Mouse (Mus musculus): Measurements from ENCODE around the gene Tbc1d12. TPM values are rescaled to one million over a fixed set of nuclear protein-coding genes. Genes with fewer than 3 reads are reported as not detected.

Gene Tbc1d12
- polyA plus RNA-seq, 1 experiment from 2014 or later = 13.4 TPM

- no peak for TF ChIP-seq CTCF (IDR thresholded peaks at IDR 0.05)
- in situ Hi-C loops (cut with MboI; ENCODE audit: low pct_unique_long_range_greater_than_20kb) = no loop called here
- no peaks in the 10 kb centered on the region for H3K27me3 ChIP-seq
- ChIA-PET CTCF (interaction anchor here (2.0 kb wide), 1 partner anchor 21 kb away, joined by 7 read pairs; no protein-coding TSS in a partner anchor), POLR2A (no interaction called here)
- DNase-seq (ENCODE audit: low read depth, low spot score) = no peak
- no peak for ATAC-seq
Observed at GRCm38 (mm10) chr19:38902501-38902900, 66.1 kb downstream of the Tbc1d12 start.

DNA sequence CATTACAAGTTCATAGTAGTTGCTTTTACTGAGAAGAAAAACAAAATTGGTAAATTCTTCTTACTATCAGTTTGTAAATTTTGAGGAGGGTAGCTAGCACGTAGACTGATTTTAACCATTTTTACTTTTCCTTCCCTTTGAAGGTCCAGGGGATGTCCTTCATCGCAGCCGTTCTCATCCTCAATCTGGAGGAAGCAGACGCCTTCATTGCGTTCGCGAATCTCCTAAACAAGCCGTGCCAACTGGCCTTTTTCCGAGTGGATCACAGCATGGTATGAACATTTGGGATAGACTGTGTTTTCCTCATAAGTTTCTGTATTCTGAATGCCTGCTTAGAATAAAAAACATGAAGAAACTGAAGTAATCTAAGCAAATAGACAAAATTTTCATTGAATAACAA, 77.4 kb downstream of the Tbc1d12 start:
- TF ChIP-seq CTCF (IDR thresholded peaks at IDR 0.05) = no peak
- in situ Hi-C loops (cut with MboI; ENCODE audit: low pct_unique_long_range_greater_than_20kb) = loop anchor here (10.0 kb wide), 1 partner anchor 489 kb away; no protein-coding TSS in a partner anchor
- ChIA-PET POLR2A (no interaction called here), CTCF (no interaction called here)
- ATAC-seq = no peak
- H3K27me3 ChIP-seq = no peaks in the 10 kb centered on the region
- DNase-seq (ENCODE audit: low read depth, low spot score) = no peak

GRCm38 (mm10) chr19:38914926-38915325, 78.5 kb downstream of the Tbc1d12 start:
- CTCF ChIA-PET = interaction anchor here (0.7 to 1.8 kb wide), 11 partner anchors 10 to 491 kb away, joined by 3 to 6 read pairs (median 3); no protein-coding TSS in a partner anchor
- no peak for TF ChIP-seq CTCF (IDR thresholded peaks at IDR 0.05)
- in situ Hi-C loops (cut with MboI; ENCODE audit: low pct_unique_long_range_greater_than_20kb) = loop anchor here (10.0 kb wide), 1 partner anchor 490 kb away; no protein-coding TSS in a partner anchor
- H3K27me3 ChIP-seq = no peaks in the 10 kb centered on the region
- POLR2A ChIA-PET = interaction anchor here (0.6 kb wide), 1 partner anchor 378 kb away, joined by 3 read pairs; no protein-coding TSS in a partner anchor
- no peak for DNase-seq (ENCODE audit: low read depth, low spot score)
- no peak for ATAC-seq

- H3K27me3 ChIP-seq = no peaks in the 10 kb centered on the region
- peak; percentile 82 for ATAC-seq
- ChIA-PET CTCF (interaction anchor here (0.7 to 1.8 kb wide), 12 partner anchors 9 to 492 kb away, joined by 3 to 6 read pairs (median 4); no protein-coding TSS in a partner anchor), POLR2A (no interaction called here)
- peak; percentile 84 for TF ChIP-seq CTCF (IDR thresholded peaks at IDR 0.05)
- no peak for DNase-seq (ENCODE audit: low read depth, low spot score)
- in situ Hi-C loops (cut with MboI; ENCODE audit: low pct_unique_long_range_greater_than_20kb) = loop anchor here (10.0 kb wide), 1 partner anchor 491 kb away; no protein-coding TSS in a partner anchor
Observed at GRCm38 (mm10) chr19:38915677-38916076, 79.3 kb downstream of the Tbc1d12 start.

GRCm38 (mm10) chr19:38928481-38929158, 92.2 kb downstream of the Tbc1d12 start:
- TF ChIP-seq CTCF (IDR thresholded peaks at IDR 0.05) = no peak
- in situ Hi-C loops (cut with MboI; ENCODE audit: low pct_unique_long_range_greater_than_20kb) = loop anchor here (25.0 kb wide), 1 partner anchor 1659 kb away; the partner anchor contains the start of gene Aldh18a1
- no peaks in the 10 kb centered on the region for H3K27me3 ChIP-seq
- ATAC-seq (no peak), DNase-seq (ENCODE audit: low read depth, low spot score) (no peak)
- CTCF ChIA-PET = interaction anchor here (1.4 kb wide), 1 partner anchor 13 kb away, joined by 4 read pairs; no protein-coding TSS in a partner anchor
- POLR2A ChIA-PET = interaction anchor here (0.7 kb wide), 1 partner anchor 34 kb away, joined by 6 read pairs; no protein-coding TSS in a partner anchor

DNA sequence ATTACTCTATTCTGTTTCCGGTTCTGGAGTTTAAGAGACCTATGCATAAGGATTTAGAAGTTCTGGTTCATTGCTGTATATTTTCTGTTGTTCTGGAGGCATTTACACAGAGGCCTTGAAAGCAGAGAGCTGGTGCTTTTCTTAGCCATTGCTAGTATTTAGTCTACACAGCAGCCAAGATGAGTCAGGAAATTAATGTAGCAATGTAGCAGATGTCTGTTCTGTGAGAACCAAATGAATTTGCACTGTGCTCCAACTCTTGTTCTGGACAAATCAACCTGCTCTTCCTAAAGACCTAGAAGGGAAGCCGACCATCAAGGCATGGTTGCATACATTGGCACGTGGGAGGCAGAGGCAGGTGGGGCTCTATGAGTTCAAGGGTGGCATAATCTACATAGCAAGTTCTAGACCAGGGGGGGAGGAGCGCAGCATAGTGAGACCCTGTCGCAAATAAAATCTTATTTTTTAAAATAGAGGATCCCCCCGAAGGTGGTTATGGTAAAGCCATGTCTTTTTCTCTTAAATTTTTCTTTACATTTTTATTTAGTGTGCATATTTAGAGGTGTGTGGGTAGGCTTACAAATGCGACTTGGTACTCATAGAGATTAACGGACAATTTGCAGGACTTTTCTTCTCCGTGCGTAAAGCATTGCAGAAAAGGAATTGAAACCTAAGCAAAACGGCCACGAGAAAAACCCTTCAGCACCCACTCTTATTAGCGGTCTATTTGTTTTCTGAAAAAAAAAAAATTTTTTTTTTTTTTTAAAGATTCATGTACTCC, 93.3 kb downstream of the Tbc1d12 start:
- in situ Hi-C loops (cut with MboI; ENCODE audit: low pct_unique_long_range_greater_than_20kb) = loop anchor here (25.0 kb wide), 1 partner anchor 1658 kb away; the partner anchor contains the start of gene Aldh18a1
- DNase-seq (ENCODE audit: low read depth, low spot score) (no peak), ATAC-seq (no peak)
- POLR2A ChIA-PET = no interaction called here
- H3K27me3 ChIP-seq = no peaks in the 10 kb centered on the region
- no peak for TF ChIP-seq CTCF (IDR thresholded peaks at IDR 0.05)
- CTCF ChIA-PET = interaction anchor here (0.6 to 1.6 kb wide), 3 partner anchors 9 to 46 kb away, joined by 3 to 4 read pairs (median 4); no protein-coding TSS in a partner anchor

DNA sequence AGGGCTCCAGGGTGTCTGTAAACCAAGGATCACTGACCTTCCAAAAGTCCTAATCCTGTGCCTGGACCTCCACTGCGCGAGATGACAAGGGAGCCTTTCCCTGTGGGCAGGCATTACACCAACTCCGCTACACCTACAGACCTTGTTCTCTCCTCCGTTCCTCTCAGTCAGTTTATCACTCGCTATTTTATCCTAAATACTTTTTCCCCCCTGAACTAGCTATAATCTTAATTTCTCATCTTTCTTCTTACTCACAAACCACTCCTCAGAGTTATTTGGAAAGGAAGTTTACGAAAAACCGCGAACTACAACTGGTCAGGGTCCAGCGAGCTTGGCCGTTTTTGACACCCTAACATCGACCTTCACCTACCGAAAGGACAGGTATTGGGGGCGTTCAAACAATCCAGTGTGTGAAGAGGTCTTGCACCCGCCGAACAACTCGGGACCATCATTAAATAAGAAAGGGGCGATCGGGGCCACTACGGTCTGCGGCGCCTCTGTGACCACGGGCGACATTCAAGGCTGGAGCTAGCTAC, 93.9 kb downstream of the Tbc1d12 start:
- ChIA-PET CTCF (interaction anchor here (0.6 to 1.6 kb wide), 3 partner anchors 10 to 45 kb away, joined by 3 to 4 read pairs (median 4); no protein-coding TSS in a partner anchor), POLR2A (interaction anchor here (1.0 kb wide), 1 partner anchor 25 kb away, joined by 4 read pairs; no protein-coding TSS in a partner anchor)
- no peak for TF ChIP-seq CTCF (IDR thresholded peaks at IDR 0.05)
- no peaks in the 10 kb centered on the region for H3K27me3 ChIP-seq
- ATAC-seq (peak; percentile 6), DNase-seq (ENCODE audit: low read depth, low spot score) (no peak)
- in situ Hi-C loops (cut with MboI; ENCODE audit: low pct_unique_long_range_greater_than_20kb) = loop anchor here (25.0 kb wide), 1 partner anchor 1657 kb away; the partner anchor contains the start of gene Aldh18a1

GRCm38 (mm10) chr19:38930788-38931565, 94.6 kb downstream of the Tbc1d12 start, which contains the start of gene Hells:
Hells (plus strand) TSS chr19:38930915.
- in situ Hi-C loops (cut with MboI; ENCODE audit: low pct_unique_long_range_greater_than_20kb) = loop anchor here (25.0 kb wide), 1 partner anchor 1656 kb away; the partner anchor contains the start of gene Aldh18a1
- POLR2A ChIA-PET = interaction anchor here (1.0 kb wide), 2 partner anchors 24 to 25 kb away, joined by 3 to 4 read pairs; no protein-coding TSS in a partner anchor

DNA sequence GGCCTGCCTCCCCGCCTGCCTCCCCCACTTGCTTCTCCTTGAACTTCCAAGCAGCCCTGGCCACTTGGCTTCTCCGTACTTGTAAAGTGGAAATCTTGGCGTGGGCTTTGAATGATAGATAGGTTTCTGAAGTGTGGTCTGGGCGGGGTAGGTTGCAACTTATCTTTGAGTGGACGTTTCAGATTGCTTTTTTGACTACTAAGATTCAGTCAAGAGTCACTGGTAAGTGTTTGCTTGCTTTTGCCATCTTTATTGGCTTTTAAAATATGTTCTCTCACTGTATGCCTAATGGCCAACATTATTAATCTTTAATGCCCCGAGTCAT, 95.1 kb downstream of the Tbc1d12 start:
- POLR2A ChIA-PET = interaction anchor here (1.0 kb wide), 2 partner anchors 23 to 24 kb away, joined by 3 to 4 read pairs; no protein-coding TSS in a partner anchor
- CTCF ChIA-PET = interaction anchor here (1.0 to 1.5 kb wide), 2 partner anchors 11 kb away, joined by 3 to 6 read pairs; no protein-coding TSS in a partner anchor
- ATAC-seq = no peak
- no peak for DNase-seq (ENCODE audit: low read depth, low spot score)
- no peak for TF ChIP-seq CTCF (IDR thresholded peaks at IDR 0.05)
- H3K27me3 ChIP-seq = no peaks in the 10 kb centered on the region
- in situ Hi-C loops (cut with MboI; ENCODE audit: low pct_unique_long_range_greater_than_20kb) = loop anchor here (25.0 kb wide), 1 partner anchor 1656 kb away; the partner anchor contains the start of gene Aldh18a1

More at GRCm38 (mm10) chr19:38930788-38931565, 94.6 kb downstream of the Tbc1d12 start, which contains the start of gene Hells:
- H3K27me3 ChIP-seq = no peaks in the 10 kb centered on the region
- no peak for TF ChIP-seq CTCF (IDR thresholded peaks at IDR 0.05)
- DNase-seq (ENCODE audit: low read depth, low spot score) (peak; percentile 35), ATAC-seq (peak; percentile 79)
- CTCF ChIA-PET = interaction anchor here (1.6 kb wide), 1 partner anchor 11 kb away, joined by 4 read pairs; no protein-coding TSS in a partner anchor
